Mouse (Mus musculus): ENCODE results near the gene Inpp5a. TPM values are rescaled to one million over a fixed set of nuclear protein-coding genes. Genes with fewer than 3 reads are reported as not detected.

Inpp5a gene
- polyA plus RNA-seq, 1 experiment from 2014 or later, result 18.4 TPM

- Histone ChIP-seq H3K4me1 (peaks cover 28% of the 10 kb centered on the region), H3K4me2 (no peak overlapping the region), H3K27me3 (replicated peaks) (peaks cover 99% of the 10 kb centered on the region), H3K9me3 (replicated peaks) (no peaks in the 10 kb centered on the region), H3K4me3 (replicated peaks) (no peak overlapping the region), H3K9ac (replicated peaks) (no peak overlapping the region), H3K36me3 (no peaks in the 10 kb centered on the region; the same call in 1 of the 2 replicates), H3K27ac (replicated peaks) (no peak overlapping the region)
- WGBS, result 52% methylated on average over 21 of the region's 21 CpGs
- no peak for ATAC-seq (ENCODE audit: low FRiP score)
Observed at GRCm38 (mm10) chr7:139579261-139579905, 190.5 kb downstream of the Inpp5a start.

GRCm38 (mm10) chr7:139580851-139581775, 192.2 kb downstream of the Inpp5a start:
- WGBS, result 2% methylated on average over 78 of the region's 78 CpGs
- no peaks in the 10 kb centered on the region; the same call in 1 of the 2 replicates for H3K36me3 ChIP-seq
- H3K9ac ChIP-seq (replicated peaks), result no peak overlapping the region
- peak overlapping the region; percentile 54 for H3K4me2 ChIP-seq
- no peak overlapping the region for H3K27ac ChIP-seq (replicated peaks)
- H3K4me1 ChIP-seq, result peaks cover 37% of the 10 kb centered on the region
- peak overlapping the region; percentile 33 for H3K4me3 ChIP-seq (replicated peaks)
- no peaks in the 10 kb centered on the region for H3K9me3 ChIP-seq (replicated peaks)
- ATAC-seq (ENCODE audit: low FRiP score), result no peak
- peaks cover 99% of the 10 kb centered on the region for H3K27me3 ChIP-seq (replicated peaks)

GRCm38 (mm10) chr7:139581801-139582571, 193.1 kb downstream of the Inpp5a start:
- Histone ChIP-seq H3K4me2 (peak overlapping the region; percentile 54), H3K4me3 (replicated peaks) (peak overlapping the region; percentile 33), H3K9me3 (replicated peaks) (no peaks in the 10 kb centered on the region), H3K27ac (replicated peaks) (no peak overlapping the region), H3K36me3 (no peaks in the 10 kb centered on the region; the same call in 1 of the 2 replicates), H3K27me3 (replicated peaks) (peaks cover 99% of the 10 kb centered on the region), H3K9ac (replicated peaks) (no peak overlapping the region), H3K4me1 (peaks cover 37% of the 10 kb centered on the region)
- WGBS, result under 1% methylated on average over 81 of the region's 82 CpGs
- no peak for ATAC-seq (ENCODE audit: low FRiP score)

- Histone ChIP-seq H3K27me3 (replicated peaks) (peaks cover 99% of the 10 kb centered on the region), H3K9me3 (replicated peaks) (no peaks in the 10 kb centered on the region), H3K4me2 (peak within 1 kb of the TSS; percentile 54), H3K36me3 (no peaks in the 10 kb centered on the region; the same call in 1 of the 2 replicates), H3K4me1 (peaks cover 37% of the 10 kb centered on the region), H3K9ac (replicated peaks) (no peak within 1 kb of the TSS), H3K4me3 (replicated peaks) (peak within 1 kb of the TSS; percentile 33), H3K27ac (replicated peaks) (no peak within 1 kb of the TSS)
- no peak for ATAC-seq (ENCODE audit: low FRiP score)
- under 1% methylated on average over 55 of the region's 56 CpGs for WGBS
Observed at GRCm38 (mm10) chr7:139582595-139582994, 193.7 kb downstream of the Inpp5a start, which contains the start of gene Nkx6-2. Nkx6-2 (minus strand) TSS chr7:139582797.

DNA sequence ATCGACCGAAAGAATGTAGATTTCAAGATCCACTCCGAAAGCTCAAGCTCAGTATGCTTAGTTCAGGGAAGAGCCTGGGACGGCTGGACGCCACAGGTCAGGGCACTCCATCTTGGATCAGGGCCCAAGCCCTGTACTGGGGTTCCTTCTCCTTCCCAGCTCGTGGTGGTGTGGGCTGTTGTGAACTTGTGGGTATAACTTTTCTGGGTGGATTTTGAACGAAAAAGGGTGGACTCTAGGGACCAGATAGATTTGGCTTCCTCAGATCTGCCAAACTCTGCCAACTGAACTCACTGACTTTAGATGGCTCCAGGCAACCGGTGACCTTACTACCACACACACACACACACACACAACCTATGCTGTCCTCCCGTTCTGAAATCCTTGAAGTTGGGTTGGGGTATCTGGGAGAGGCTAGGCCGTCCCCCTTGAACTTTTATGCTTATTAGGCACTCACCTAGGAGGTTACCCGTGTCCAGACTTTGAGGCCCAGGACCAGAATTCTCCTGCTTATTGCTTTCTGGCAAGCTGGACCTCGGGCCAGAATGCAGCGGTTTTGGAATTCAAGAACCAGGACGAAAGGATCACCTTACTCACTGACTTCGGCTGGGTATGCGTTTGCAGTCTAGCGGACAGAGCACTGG, 194.3 kb downstream of the Inpp5a start:
- Histone ChIP-seq H3K4me2 (peak overlapping the region; percentile 54), H3K27me3 (replicated peaks) (peaks cover 99% of the 10 kb centered on the region), H3K9me3 (replicated peaks) (no peaks in the 10 kb centered on the region), H3K4me1 (peaks cover 42% of the 10 kb centered on the region), H3K36me3 (no peaks in the 10 kb centered on the region; the same call in 1 of the 2 replicates), H3K27ac (replicated peaks) (no peak overlapping the region), H3K4me3 (replicated peaks) (no peak overlapping the region; the same call in 1 of the 2 replicates), H3K9ac (replicated peaks) (no peak overlapping the region)
- 8% methylated on average over 17 of the region's 17 CpGs for WGBS
- ATAC-seq (ENCODE audit: low FRiP score), result no peak

- Histone ChIP-seq H3K4me2 (no peak overlapping the region), H3K27me3 (replicated peaks) (peaks cover 99% of the 10 kb centered on the region), H3K4me3 (replicated peaks) (0 out of 2 replicates have a peak overlapping the region, but pooled peaks have one; percentile 2), H3K9me3 (replicated peaks) (no peaks in the 10 kb centered on the region), H3K27ac (replicated peaks) (no peak overlapping the region), H3K36me3 (no peaks in the 10 kb centered on the region), H3K9ac (replicated peaks) (no peak overlapping the region), H3K4me1 (peaks cover 42% of the 10 kb centered on the region)
- no peak for ATAC-seq (ENCODE audit: low FRiP score)
- 1% methylated on average over 53 of the region's 53 CpGs for WGBS
Observed at GRCm38 (mm10) chr7:139584221-139585175, 195.6 kb downstream of the Inpp5a start.

GRCm38 (mm10) chr7:139585183-139585821, 196.4 kb downstream of the Inpp5a start:
- Histone ChIP-seq H3K4me1 (peaks cover 42% of the 10 kb centered on the region), H3K4me2 (no peak overlapping the region), H3K27ac (replicated peaks) (no peak overlapping the region), H3K9ac (replicated peaks) (no peak overlapping the region), H3K27me3 (replicated peaks) (peaks cover 99% of the 10 kb centered on the region), H3K4me3 (replicated peaks) (no peak overlapping the region), H3K9me3 (replicated peaks) (no peaks in the 10 kb centered on the region), H3K36me3 (no peaks in the 10 kb centered on the region)
- no peak for ATAC-seq (ENCODE audit: low FRiP score)
- 2% methylated on average over 29 of the region's 29 CpGs for WGBS

- 12% methylated on average over 7 of the region's 7 CpGs for WGBS
- no peak; the same call in 1 of the 2 replicates for ATAC-seq (ENCODE audit: low FRiP score)
- Histone ChIP-seq H3K9me3 (replicated peaks) (no peaks in the 10 kb centered on the region), H3K36me3 (no peaks in the 10 kb centered on the region), H3K4me3 (replicated peaks) (no peak overlapping the region), H3K27me3 (replicated peaks) (peaks cover 98% of the 10 kb centered on the region), H3K4me1 (peaks cover 19% of the 10 kb centered on the region), H3K27ac (replicated peaks) (no peak overlapping the region), H3K9ac (replicated peaks) (no peak overlapping the region), H3K4me2 (no peak overlapping the region)
Observed at GRCm38 (mm10) chr7:139587919-139588318, 199.0 kb downstream of the Inpp5a start.

- no peak overlapping the region for H3K4me2 ChIP-seq
- no peak overlapping the region for H3K9ac ChIP-seq (replicated peaks)
- no peaks in the 10 kb centered on the region for H3K36me3 ChIP-seq
- peaks cover 90% of the 10 kb centered on the region for H3K27me3 ChIP-seq (replicated peaks)
- no peak for ATAC-seq (ENCODE audit: low FRiP score)
- no peak overlapping the region for H3K27ac ChIP-seq (replicated peaks)
- H3K4me3 ChIP-seq (replicated peaks), result no peak overlapping the region
- no peaks in the 10 kb centered on the region for H3K9me3 ChIP-seq (replicated peaks)
- peaks cover 10% of the 10 kb centered on the region for H3K4me1 ChIP-seq
- 37% methylated on average over 3 of the region's 3 CpGs for WGBS
Observed at GRCm38 (mm10) chr7:139590302-139590701, 201.4 kb downstream of the Inpp5a start.

GRCm38 (mm10) chr7:139591311-139591710, 202.4 kb downstream of the Inpp5a start:
- peaks cover 85% of the 10 kb centered on the region for H3K27me3 ChIP-seq (replicated peaks)
- H3K36me3 ChIP-seq, result no peaks in the 10 kb centered on the region
- 88% methylated on average over 5 of the region's 5 CpGs for WGBS
- no peaks in the 10 kb centered on the region for H3K9me3 ChIP-seq (replicated peaks)
- H3K4me1 ChIP-seq, result peaks cover 16% of the 10 kb centered on the region
- H3K9ac ChIP-seq (replicated peaks), result no peak overlapping the region
- H3K4me2 ChIP-seq, result no peak overlapping the region
- no peak for ATAC-seq (ENCODE audit: low FRiP score)
- no peak overlapping the region for H3K4me3 ChIP-seq (replicated peaks)
- H3K27ac ChIP-seq (replicated peaks), result no peak overlapping the region
